Mouse (Mus musculus): ENCODE data around the gene Clint1. TPM values are rescaled to one million over a fixed set of nuclear protein-coding genes. Genes with fewer than 3 reads are reported as not detected.
A peak's percentile ranks its signal among the peaks of the same experiment; 100 is the strongest.

Gene Clint1
- total RNA-seq, 1 experiment from 2014 or later, result 83.5 TPM

GRCm38 (mm10) chr11:45927456-45927855, 75.6 kb downstream of the Clint1 start:
- DNase-seq, result no peak

GRCm38 (mm10) chr11:45929541-45929940, 77.7 kb downstream of the Clint1 start:
- DNase-seq, result no peak

DNA sequence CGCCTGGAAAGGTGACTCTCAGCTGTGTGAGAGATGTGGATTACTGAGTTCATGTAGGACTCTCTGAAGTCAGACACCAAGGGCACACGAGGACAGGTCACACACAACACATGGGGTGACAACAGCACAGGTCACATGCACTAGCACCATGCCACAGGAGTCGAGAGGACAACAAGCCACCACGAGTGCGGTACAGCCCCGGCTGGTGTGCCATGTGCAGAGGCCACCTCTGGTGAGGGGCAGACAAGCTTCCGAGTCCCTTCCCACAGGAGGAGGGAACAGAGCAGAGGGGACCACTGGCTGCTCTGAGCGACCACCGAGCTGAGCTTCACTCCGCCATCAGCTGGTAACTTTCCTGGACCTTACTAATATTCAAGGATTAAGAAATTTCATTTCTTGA, 80.9 kb downstream of the Clint1 start:
- DNase-seq, result no peak

DNA sequence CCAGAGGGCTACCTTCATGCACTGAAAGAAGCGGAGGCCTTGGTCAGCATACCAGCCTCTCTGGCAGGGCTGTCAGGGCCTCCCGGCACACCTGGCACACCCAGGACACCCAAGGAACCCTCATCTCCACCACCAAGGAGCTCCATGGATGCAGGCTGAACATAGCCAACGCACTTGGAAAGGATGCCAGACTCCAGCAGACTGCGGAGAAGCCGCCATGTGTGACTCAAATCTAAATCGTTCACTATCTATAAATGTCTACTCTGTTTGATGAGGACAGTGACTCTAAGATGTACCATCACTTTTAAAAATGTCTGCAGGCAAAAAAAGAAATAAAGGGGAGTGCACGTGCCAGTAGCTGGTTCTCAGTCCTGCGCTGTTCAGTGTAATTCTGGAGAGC, 85.6 kb downstream of the Clint1 start:
- DNase-seq, result no peak

DNA sequence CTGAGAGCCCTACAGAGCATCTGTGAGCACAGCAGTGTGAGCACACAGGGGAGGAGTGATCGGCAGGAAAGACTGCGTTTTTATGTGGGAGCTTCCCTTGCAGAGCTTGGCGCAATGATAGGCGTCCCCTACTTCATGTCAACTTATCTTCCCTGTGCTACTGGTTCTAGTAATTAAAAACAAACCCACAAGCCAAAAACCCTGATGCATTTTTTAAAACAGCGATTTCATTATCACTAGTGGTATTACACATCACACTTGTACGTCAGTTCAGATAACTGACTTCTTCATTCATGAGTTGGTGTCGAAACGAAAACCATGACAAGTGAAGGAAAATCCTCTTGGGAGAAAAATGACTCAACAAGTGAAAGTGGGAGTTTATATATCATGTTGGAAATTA, 87.1 kb downstream of the Clint1 start:
- no peak for DNase-seq

GRCm38 (mm10) chr11:45942281-45942680, 90.4 kb downstream of the Clint1 start:
- peak; percentile 38 for DNase-seq

- DNase-seq, result peak; percentile 48
Measured at GRCm38 (mm10) chr11:45943108-45943705, 91.4 kb downstream of the Clint1 start.

GRCm38 (mm10) chr11:45943891-45944642, 92.2 kb downstream of the Clint1 start:
- peak; percentile 43 for DNase-seq

DNA sequence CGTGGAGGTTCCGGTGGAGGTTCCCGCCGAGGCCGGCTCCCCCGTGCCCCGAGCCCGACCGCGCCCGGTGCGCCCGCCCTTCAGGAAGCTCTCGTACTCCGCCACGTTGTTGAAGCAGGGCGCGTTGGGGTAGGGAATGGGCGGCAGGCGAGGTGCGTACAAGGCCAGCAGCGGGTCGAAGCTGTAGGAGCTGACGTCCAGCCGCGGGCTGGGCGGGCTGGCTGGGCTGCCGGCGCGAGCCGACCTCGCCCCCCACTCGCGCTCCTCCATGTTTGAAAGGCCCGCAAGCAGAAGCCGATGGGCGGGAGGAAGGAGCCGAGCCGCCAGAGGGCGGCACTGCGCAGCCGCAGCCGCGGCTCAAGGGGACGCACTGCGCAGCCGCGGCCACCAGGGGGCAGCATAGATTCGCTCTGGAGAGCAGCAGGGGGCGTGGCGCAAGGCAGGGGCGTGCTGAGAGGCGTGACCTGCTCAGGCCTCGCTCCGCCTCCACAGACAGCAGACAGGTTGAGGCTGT, 92.8 kb downstream of the Clint1 start, which contains the start of gene Lsm11:
Gene Lsm11 (minus strand): TSS at position 293 of the 514 bp plus-strand sequence.
- peak; percentile 99 for DNase-seq

DNA sequence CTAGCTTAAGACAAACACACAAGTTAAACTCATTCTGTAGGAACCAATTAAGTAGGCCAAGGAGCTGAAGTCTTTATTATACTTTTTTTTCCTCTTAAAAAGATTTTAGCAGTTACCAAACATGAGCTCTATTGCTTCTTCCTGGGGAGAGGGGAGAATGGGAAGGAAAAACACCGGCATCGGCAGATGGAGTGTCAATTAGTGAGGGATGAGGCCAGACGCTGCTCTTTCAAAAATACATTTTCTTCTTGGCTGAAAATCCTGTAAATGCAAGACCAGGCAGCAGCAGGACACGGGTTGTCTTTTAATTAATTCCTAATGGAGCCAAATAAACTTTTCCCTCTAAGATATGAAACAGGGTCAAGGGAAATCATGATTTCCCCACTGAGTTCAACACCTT, 94.9 kb downstream of the Clint1 start:
- no peak for DNase-seq

- no peak for DNase-seq
Measured at GRCm38 (mm10) chr11:45947491-45947890, 95.6 kb downstream of the Clint1 start.

DNA sequence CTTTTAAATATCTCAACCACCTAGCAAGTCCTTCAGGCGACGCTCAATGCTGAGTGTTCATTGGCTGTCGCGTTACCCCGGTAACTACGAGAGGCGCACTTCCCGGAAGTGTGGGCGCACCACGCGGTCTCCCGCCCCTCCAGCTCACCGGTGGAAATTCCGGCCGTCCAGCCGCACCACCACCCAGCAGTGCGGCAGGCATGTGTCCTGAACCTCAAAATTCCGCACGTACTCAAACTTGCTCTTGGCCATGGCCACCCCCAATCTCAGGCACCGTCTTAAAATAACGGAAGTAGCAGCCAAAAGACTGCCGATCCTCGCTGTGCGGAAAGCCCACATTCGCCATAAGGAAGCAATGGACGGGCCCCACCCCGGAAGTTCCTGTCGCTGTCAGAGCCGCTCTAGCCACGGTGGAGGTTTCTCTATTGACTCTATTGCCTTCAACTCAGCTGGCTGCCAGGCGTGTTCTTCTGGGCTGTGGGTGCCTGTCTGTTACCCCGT, 103.3 kb downstream of the Clint1 start, which contains the start of gene Thg1l:
Gene Thg1l (minus strand): TSS at position 368 of the 501 bp plus-strand sequence.
- DNase-seq, result peak; percentile 89

DNA sequence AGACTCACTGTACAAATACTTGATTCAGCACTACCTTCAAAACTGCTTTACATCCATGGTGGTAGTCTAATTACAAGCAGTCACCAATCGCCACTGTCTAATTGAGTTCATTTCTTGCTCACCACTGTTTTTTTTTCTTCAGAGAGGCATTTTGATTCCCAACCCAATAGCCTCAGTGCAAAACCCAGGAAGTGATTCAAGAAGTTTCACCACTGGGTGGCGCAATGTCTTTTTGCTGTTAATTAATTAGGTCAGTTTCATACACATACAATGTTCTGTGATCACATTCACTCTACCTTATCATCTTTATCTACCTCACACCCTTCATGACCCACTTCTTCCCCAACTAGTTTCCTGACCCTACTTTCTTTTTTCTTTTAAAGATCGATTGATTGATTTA, 107.7 kb downstream of the Clint1 start:
- peak; percentile 31 for DNase-seq

DNA sequence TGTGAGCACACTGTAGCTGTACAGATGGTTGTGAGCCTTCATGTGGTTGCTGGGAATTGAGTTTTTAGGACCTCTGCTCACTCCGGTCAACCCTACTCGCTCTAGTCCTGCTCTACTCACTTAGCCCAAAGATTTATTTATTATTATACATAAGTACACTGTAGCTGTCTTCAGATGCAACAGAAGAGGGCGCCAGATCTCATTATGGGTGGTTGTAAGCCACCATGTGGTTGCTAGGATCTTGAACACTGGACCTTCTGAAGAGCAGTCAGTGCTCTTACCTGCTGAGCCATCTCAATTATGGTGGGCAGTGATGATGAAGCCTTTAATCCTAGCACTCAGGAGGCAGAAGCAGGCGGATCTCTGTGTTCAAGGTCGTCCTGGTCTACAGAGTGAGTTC, 108.2 kb downstream of the Clint1 start:
- DNase-seq, result no peak

Small RNA genes lying within 50 kb of the gene (microRNA-seq; reads per million reads assigned to microRNA genes)
- 0 reads per million in 2 experiments for gene Gm22751

Other genes with a start within 250 kb of the Clint1 start
- gene Lsm11, start 92.9 kb downstream of the Clint1 start, total RNA-seq (2021), result 10.4 and 12.8 TPM in 2 replicates
- gene Thg1l, start 103.4 kb downstream of the Clint1 start, total RNA-seq (2021), result 20.3 and 21.0 TPM in 2 replicates
- gene Sox30, start 128.3 kb downstream of the Clint1 start, total RNA-seq (2021), result 0.36 and 0.62 TPM in 2 replicates
- gene Gm12166, start 200.3 kb downstream of the Clint1 start, total RNA-seq (2021), result 1.3 and 4.8 TPM in 2 replicates
- gene Adam19, start 203.9 kb downstream of the Clint1 start, total RNA-seq (2021), result 6.1 and 7.0 TPM in 2 replicates

Measured in adrenal gland, postnatal 25 days (tissue).